Mouse (Mus musculus) thymus, postnatal 14 days (tissue): ENCODE results near the gene Vcam1.

Experiments used
- DNase-seq: peaks from one replicate; pipeline ENCODE4 v3.0.0; 2021

Gene Vcam1

DNA sequence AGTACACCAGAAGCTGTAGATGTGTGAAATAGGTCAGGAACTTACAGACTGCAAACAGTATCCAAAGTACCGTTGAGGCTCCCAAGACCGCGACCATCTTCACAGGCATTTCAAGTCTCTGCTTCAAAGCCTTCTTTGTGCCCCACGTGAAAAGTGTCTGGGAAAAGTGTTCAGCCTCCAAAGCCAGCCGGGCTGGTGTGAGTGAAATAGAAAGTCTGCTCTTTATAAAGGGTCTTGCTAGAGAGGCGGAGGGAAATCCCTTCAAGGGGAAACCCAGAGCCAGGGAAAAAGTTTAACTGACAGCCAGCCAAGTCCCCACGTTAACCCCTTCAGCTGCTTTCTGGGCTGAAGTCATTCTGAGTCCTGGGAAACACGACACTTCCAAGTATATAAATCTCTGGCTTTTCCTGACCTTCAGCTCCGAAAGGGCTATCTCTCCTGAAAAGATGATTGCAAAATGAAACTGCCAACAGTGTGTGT, at the start of gene Vcam1:
TSS of gene Vcam1 (minus strand) at position 430 of the 480 bp plus-strand sequence.
- no peak for DNase-seq

DNA sequence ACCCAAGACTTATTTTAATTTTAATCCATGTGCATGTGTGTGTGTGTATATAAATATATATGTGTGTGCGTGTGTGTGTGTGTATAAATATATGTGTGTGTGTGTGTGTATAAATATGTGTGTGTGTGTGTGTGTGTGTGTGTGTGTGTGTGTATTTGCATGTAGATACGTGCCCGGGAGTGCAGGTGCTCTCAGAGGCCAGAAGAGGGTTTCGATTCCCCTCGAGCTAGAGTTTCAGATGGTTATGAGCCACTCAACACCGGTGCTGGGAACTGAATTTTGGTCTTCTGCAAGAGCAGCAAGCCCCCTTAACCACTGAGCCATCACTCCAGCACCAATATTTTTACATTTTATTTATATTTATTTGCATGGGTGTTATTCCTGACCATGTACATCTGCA, 45.6 kb upstream of the Vcam1 start:
- no peak for DNase-seq

DNA sequence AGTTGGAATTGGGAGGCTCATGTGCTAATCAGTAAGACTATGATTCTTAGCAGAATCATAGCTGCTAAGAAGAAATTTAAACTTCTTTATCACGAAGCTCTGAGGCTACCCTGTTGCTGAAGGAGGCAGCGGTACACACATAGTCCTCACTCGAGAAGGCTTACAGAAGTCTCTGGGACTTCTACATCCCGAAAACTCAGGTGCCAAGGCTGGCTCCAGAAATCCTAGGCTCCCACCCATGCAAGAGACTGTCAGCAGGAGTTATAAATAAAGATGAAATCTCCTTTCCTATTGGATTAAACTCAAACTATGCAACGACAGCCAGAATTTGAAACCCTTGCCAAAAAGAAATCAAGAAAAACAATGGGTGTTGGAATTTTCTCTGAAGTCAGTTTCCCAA, 42.0 kb upstream of the Vcam1 start:
- no peak for DNase-seq

DNA sequence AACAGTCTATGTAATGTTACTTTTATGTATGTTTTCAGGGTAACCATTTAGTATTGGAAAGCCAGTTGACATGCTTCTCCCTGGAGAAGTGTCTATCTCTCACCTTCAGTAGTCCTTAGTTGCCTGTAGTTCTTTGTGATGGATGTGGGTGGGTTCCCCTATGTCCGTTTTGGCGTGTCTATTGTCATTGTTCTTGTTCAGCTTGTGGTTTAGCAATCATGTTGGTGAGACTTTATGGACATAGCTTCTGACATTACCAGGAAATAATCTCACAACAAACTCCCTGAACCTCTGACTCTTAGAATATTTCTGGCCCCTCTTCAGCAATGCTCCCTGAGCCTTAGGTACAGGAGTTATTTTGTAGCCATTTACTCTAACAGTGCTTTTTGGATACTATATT, 38.6 kb upstream of the Vcam1 start:
- DNase-seq = no peak

DNA sequence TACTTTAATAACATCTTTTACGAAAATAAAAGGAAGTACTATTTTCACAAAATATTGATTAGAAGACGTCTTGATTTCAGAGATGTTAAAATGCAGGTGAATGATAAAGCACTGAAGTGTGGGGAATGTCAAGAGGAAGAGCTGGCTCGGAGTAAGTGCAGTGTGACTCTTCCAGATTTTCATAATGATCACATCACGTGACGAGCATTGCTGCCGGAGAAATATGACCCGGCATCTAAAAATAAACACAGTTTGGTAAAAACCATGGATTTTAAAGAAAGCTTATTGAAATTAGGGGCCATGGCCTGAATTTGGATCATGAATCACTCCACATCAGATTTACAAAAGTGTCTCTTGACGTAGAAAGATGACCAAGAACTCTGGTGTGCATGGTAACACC, 36.8 kb upstream of the Vcam1 start:
- no peak for DNase-seq

DNA sequence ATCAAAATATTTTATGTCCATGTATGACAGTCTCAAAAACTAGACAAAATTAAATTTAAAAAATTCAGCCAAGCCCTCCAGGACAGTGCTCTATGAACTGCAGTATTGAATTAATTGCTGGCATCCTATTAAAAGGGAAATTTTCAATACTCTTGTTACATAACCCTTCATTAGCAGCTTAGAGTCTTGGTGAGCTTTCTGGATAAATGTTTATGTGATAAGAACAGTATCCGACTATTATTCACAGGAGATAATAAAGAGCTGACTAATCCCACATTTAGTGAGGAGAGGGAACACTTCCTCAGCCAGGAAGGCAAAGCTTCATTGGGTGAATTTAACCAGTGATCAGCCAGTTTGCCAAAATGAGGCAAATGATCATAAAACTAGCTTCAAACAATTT, 35.5 kb upstream of the Vcam1 start:
- DNase-seq = no peak

DNA sequence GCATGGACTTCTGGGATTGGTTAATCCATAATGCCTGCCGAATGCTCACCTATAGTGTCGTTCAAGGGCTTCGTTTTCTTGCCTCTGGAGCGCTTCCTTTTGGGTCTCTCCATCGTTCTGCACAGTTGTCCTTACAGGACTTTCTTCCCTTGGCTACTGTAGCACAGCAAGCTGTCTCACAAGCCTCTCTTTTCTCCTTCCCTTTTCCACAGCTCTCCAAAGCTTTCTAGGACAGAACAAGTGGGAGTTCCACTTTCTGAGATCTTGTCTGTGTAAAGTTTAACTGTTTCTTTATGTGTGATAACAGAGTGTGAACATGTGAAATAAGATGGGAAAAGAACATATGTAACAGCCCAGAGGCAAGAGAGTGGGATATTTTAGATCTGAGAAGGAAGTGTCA, 34.0 kb upstream of the Vcam1 start:
- DNase-seq = no peak

DNA sequence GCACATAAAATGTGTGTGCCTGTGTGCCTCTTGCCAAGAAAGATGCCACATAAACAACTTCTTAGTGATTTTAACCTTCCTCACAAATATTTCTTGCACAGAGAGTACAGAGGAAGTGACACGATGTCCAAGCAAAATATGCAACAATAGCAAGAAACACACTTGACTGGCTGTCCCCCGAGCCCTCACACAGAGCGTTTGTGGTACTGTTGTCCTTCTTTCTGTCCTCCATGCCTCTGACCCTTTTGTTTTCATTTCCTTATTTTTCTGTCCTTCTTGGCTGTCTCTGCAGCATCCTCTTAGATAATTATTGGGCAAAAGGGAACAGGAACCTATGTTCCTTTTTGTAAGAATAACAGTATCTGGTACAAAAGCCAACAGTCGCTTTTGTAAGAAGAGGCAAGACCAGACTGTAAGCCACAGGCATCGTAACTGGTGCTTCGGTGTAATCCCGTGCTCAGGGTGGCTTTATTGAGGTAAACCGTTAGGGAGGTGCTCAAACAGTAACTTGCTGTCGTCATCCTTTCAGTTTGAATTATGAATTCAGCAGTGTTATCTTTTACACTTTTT, 32.7 kb upstream of the Vcam1 start:
- DNase-seq = no peak

DNA sequence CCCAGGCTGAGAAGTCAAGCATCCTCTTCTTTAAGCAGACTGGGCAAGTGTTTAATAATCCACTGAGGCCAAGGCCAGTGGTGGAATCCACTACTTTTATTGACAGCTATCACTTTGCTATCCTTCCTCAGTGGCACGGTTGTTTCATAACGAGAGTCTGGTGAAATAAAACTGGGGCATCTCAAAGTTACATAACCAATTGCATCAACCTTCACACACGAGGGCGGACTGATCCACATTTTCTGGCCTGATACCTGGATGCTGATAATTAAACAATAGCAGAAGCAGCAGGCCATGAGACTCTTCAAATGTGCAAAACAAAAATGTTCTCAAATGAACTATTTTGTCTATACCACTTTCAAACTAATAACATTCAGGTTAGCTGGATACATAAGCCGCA, 29.9 kb upstream of the Vcam1 start:
- DNase-seq = no peak

DNA sequence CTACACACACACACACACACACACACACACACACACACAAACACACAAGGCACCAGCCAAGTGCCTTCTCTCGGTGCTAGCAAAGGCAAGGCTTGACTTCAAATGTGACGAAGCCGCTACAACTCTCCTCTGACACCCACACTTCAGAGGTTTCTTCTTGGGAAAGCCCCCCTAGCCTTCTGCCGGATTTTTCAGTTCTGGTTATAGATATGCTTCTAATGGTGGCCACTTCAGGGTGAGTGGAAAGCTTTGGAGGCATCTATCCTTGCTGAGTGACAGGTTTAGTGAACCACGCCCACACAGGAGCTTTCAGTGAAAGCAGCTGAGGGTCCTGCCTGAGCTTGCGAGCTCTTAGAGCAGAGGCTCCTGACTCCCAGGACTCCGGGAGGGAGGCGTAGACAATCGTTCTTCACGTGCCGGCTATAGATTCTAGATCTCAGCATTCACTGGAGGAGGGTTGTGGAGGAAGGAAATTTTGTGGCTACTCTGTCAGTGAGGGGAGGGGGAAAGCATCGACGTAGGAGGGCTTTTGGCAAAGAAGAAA, 28.0 kb upstream of the Vcam1 start:
- DNase-seq = no peak

DNA sequence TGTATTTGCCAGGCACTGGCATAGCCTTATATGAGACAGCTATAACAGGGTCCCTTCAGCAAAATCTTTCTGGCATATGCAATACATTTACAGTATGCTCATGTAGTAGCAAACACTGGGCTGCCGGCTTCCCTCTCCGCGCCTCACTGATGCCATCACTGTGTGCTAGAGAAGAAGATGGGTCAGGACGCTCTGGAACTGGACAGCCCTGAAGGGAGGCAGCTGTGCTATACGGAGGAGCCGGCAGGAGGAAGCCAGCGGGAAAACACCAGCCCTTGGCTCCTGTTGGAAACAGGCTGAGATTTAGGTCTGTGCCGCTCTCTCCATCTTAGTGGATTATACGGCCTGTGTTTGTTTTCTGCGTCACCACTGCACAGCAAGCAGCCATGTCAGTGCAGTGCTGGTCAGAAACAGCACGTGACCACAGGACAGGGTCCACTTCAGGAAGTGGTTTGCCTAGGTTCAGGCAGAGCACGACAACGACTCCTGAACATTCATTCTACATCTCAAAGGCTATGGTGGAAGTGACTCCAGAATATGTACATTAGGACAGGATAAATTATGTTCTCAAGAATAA, 20.7 kb upstream of the Vcam1 start:
- DNase-seq = no peak

DNA sequence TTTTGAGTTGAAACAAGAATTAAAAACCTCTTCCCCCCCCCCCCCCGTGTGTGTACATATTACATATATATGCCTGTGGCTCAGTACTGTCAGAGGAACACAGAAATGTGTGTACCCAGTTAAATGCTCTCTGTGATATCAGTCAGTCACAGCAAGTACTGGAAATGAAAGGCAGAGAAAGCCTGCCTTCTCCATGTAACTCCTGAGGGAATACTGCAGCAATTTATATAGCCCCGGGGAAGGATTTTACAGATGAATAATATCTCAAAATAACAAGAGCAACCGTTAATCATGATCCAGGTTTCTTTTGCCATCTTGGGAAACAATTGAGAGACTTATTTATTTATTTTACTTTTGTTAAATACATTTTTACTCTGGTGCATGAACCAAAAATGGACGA, 19.6 kb upstream of the Vcam1 start:
- no peak for DNase-seq

DNA sequence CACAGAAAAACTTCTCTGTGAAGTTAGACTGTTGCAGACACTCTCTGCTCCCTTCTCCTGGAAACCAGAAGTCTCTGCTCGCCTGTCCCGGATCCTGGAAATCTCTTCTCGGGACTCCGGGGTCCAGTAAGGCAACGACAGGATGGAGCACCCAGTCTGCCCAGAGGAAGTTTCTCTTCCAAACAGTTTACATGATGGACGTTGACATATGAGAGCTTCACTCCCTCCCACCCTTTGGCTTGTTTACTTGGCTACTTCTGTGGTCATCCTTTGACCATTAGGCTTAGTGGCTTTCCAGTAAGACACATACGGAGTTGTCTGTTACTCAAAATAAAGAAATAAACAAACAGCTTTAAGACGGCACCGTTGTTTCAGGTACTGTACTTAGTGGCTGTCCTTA, 19.2 kb upstream of the Vcam1 start:
- DNase-seq = no peak

DNA sequence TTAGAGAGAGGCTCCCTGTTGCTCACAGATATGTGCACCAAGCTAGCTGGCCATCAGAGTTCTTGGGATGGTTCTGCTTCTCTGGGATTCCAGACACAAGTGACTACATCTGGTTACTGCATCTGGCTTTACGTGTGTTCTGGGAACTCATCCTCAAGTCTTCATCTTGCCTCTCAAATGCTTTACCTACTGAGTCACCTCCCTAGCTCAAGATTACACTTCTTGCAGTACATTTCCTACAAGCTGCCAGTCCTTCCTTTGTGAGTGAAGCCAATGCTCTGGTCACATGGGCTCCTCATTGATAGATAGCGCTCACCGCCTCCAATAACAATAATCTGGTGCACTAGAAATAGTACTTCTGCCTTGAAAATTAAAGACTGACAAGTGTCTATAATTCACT, 11.7 kb upstream of the Vcam1 start:
- DNase-seq = no peak

DNA sequence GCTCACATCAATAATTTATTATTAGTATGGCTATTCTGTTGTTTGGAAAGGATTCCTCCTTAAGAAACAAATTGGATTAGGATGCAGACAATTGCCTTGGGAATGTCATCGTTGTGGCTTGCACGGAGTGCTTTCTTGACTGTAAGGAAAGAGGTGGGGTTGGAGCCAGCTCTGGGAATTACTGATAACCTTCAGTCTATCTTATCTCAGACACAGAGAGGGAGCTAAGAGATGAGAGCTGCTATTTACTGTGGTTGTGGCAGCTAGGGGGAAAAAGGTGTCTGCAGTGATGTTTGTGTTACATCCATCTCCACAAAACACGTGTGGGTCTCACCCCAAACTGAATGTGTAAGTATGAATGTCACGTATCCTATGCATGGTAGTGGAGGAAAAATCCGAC, 9.5 kb upstream of the Vcam1 start:
- DNase-seq = no peak

DNA sequence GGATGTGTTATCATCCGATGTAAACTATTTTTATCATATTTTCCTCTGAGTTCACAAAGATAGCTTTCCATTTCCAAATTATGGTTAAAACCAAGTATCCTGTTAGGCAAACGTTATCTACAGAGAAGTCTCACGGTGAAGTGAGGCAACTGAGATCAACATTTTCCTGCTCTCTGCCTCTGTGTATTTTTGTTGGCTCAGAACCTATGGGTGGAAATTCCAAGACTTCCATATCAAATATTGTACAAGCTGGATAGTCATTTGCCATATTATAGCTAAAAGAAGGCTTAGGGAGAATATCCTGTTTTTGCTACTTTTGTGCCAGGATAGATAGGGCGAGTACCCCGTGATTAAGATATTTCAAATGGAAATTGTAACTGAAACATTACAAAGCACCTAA, 8.6 kb upstream of the Vcam1 start:
- DNase-seq = no peak

DNA sequence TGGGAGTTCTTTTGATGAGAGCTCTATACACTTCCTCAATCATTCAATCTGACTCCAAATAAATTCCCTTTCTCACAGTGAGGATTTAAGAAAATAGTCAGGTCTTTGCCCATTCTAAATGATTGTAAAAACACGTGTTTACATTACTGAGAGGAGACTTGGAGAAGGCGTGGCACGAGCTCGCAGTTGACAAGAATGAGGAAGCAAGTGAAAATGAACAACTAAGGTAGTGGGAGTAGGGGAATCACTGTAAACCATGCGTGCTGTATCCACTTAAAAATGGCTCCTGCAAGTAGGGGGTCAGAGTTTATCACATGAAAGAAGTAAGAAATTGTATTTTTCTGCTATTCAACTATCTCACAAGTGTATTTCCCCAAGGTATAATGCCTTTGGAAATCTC, 3.9 kb upstream of the Vcam1 start:
- DNase-seq = no peak

DNA sequence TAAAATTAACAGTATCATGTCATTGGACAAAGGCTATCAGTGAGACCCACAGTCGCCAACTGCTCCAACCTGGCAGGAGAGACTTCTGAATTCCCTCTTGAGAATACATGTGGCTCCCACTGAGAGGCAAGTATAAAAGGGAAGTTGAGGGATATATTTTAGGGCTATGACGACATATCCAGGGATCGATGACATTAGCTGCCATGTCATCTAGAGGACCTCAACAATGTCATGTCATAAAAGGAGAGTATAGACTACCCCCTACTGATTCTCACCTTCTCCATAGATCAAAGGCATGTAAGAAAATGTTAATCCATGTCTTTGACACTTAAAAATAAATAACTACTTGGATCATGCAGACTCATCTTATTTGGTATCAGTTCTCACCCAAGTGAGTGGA, 1.2 kb upstream of the Vcam1 start:
- no peak for DNase-seq

DNA sequence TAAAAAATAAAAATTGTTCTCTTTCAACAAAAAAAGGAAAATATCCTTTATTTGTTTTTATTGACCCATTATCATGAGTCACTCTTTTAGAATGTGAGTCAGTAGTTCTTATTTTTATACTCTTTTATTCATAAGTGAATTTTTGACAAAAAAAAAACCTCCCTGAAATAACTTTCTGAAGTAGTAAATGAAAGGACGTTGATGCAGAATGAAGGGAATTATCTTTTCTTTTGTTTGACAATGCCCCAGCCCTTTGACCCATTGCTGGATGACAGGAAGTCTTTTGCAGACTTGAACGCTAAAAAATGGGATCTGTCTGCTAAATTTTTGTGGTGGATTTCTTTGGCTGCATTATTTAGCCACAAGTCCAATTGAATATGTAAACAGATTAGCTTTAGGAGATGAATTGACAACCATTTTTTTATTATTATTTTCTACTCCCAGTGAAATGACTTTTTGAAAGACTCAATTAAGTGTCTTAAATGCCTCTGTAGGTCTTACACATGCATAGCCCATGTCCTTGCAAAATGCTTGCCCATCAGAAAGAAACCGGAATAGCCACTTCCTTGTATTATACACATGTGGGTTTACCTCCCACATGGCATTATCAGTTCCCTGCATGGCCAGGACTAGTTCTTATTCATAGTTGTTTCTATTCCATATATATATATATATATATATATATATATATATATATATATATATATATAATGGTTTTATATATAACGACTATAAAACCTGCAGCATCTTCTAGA, 530 bp upstream of the Vcam1 start:
- DNase-seq = no peak

DNA sequence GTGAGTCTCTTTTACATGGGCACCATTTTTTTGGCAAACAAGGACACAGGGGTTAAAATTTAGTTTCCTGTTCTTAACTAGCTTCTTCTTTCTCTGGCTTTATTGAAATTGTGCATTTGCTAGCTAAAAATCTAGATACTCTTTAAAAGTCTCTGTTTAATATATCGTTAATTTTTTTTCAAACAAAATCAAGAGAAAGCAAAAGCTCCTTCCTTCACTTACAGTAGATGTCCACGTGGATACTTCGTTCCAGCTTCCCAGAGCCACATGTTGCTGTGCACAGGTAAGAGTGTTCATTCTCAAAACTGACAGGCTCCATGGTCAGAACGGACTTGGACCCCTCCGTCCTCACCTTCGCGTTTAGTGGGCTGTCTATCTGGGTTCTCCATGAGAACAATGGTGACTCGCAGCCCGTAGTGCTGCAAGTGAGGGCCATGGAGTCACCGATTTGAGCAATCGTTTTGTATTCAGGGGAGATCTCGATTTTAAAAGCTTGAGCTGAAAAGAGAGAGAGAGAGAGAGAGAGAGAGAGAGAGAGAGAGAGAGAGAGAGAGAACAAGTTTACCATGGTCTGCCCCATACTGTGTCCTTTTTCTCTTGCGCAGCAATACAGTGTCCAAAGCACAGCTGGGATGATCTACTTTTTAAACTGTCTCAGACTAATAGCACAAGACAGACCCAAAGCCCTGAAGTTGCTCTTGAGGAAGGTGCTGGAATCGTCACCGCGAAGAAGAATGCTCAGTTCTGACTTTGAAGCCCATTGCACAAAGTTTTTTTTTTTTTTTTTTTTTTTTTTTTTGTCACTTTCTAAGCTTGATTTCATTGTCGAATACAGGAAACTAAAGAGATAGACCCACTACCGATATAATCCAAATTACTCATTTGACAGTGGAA, 930 bp downstream of the Vcam1 start:
- no peak for DNase-seq

DNA sequence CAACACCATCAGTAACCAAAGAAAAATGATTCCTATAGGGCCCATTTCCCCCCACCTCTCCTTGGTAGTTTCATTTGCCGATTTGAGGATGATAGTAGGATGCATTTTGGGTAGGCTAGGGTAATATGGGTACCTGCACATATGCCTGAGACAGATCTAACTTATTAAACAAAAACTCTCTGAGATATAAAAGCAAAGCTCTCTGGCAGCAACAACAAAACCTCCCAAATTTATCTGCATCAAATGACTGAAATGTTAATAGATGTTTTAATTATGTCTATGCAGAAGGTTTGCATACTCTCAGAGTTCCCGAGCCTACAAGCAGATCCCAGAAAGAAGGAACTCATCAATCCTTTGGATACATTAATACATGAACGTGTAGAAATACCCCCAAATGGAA, 1.7 kb downstream of the Vcam1 start:
- DNase-seq = no peak

DNA sequence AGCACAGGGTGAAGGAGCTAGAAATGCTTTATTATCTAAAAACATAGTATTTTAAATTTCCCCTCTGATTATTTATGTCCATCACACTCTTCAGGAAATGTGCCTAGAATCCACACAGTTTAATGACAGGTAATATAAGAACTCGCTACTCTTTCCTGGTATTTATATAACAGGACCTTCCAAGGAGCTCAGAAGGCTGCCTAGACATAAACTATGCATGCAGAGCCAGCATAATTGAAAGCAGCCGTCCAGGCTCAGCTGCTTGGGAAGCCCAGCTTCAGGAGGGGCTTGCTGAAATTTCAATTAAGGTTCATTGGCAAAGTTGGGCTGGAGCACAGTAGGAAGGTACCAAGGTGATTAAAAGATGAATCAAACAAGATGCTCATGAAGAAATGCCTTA, 2.2 kb downstream of the Vcam1 start:
- DNase-seq = no peak

DNA sequence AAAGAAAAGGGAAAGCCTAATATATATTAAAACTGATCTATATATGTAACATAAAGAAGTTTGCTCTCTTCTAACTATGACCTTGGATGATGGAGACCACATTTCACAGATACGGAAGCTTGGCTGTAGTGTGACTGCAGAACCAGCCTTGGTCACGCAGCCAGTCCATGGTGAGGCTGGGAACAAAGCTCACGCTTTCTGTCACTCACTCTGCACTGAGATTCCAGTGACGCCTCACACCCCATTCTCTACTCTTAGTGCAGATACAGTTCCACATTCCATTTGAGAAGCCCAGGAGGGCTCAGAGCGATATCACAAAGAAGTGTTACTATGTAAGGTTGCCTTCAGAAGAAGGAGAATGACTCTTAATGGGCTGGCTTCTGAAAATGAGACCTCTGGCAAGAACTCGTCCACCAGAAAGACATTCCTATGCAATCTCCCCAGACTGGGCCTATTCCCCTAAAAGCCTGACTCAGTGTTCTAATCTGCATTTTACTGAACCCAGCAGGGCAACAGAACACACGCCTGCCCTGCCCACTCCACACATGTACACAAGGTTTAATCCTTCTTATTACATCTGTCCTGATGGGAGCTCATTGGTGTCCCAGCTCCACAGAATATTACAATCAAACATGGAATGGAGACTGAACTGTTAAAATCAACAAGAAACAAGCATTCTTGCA, 2.8 kb downstream of the Vcam1 start:
- DNase-seq = no peak
